Mouse (Mus musculus) thymus, adult 18-20 months (tissue): ENCODE data around the gene Itpripl2.

ENCODE experiments used
- DNase-seq, 2 experiments: peaks; one replicate each; pipeline ENCODE4 v3.0.0; 2022; ENCODE audit warnings: mixed read lengths in 2 of 2

Gene Itpripl2

GRCm38 (mm10) chr7:118437101-118437802, 54.5 kb downstream of the Itpripl2 start:
- DNase-seq: no peak
